Mouse (Mus musculus) embryonic facial prominence, embryonic 10.5 days (tissue): ENCODE measurements around the gene Ugcg. TPM values are rescaled to one million over a fixed set of nuclear protein-coding genes. Genes with fewer than 3 reads are reported as not detected.

Experiments
- polyA plus RNA-seq: library from polyadenylated mRNA; unstranded; fragments of >200 nt; fragmentation: Nextera tagmentation; extraction: Ambion mirVana; gene quantifications from 2 replicates; pipeline ENCODE4 v1.2.1, GENCODE M21; 2016

The Ugcg gene
- polyA plus RNA-seq, 1 experiment from 2014 or later = 9.9 TPM

Other genes with a start within 250 kb of the Ugcg start
- 1.00 and 1.3 TPM in 2 replicates for gene Zkscan16, start 245.6 kb upstream of the Ugcg start, polyA plus RNA-seq
- 10.3 and 12.9 TPM in 2 replicates for gene Ptgr1, start 202.1 kb upstream of the Ugcg start, polyA plus RNA-seq
- 6.9 and 8.2 TPM in 2 replicates for gene Dnajc25, start 194.2 kb upstream of the Ugcg start, polyA plus RNA-seq
- gene Gm20503, start 186.0 kb upstream of the Ugcg start, polyA plus RNA-seq = 8.8 and 9.0 TPM in 2 replicates
- gene Gng10, start 154.2 kb upstream of the Ugcg start, polyA plus RNA-seq = 82.3 and 87.5 TPM in 2 replicates
- gene AI481877, start 50.3 kb upstream of the Ugcg start, polyA plus RNA-seq = 0.03 TPM in 1 of 2 replicates, not detected in the other
- gene Susd1, start 249.4 kb downstream of the Ugcg start, polyA plus RNA-seq = 1.6 and 2.2 TPM in 2 replicates